Mouse (Mus musculus) testis, adult 2 months (tissue): ENCODE measurements at regions not wholly inside any gene's neighbourhood (a gene's known extent, or its start where the extent isn't known, plus 50 kb on each side); places are given as distances from the start of the nearest gene placed in this dataset.

Experiments
- H3K27ac ChIP-seq: fragments of 200-500 bp; 2 replicates; pipeline ENCODE4 v1.5.1; 2012; ENCODE audit warnings: low read depth, low read length; ENCODE audit not compliant: control insufficient read depth, insufficient read depth
- H3K27me3 ChIP-seq: fragments of 200-500 bp; 2 replicates; pipeline ENCODE4 v1.6.1; 2012; ENCODE audit warnings: mild to moderate bottlenecking, low read length, moderate library complexity; ENCODE audit not compliant: control insufficient read depth, insufficient read depth
- H3K36me3 ChIP-seq: fragments of 200-500 bp; 2 replicates; pipeline ENCODE4 v1.6.1; 2012; ENCODE audit warnings: mild to moderate bottlenecking, low read length; ENCODE audit not compliant: control insufficient read depth, insufficient read depth
- H3K4me1 ChIP-seq: fragments of 200-500 bp; 2 replicates; pipeline ENCODE4 v1.6.1; 2012; ENCODE audit warnings: low read length; ENCODE audit not compliant: control insufficient read depth, insufficient read depth
- H3K4me3 ChIP-seq: fragments of 200-500 bp; 2 replicates; pipeline ENCODE4 v1.5.1; 2012; ENCODE audit warnings: low read depth, mild to moderate bottlenecking, low read length, moderate library complexity, mixed read lengths; ENCODE audit not compliant: control insufficient read depth
- CTCF ChIP-seq: fragments of 200-500 bp; IDR thresholded peaks from 2 replicates; pipeline ENCODE4 v1.5.1; 2012; ENCODE audit warnings: low read depth, mild to moderate bottlenecking, inconsistent platforms, low read length, moderate library complexity; ENCODE audit not compliant: control insufficient read depth, insufficient read depth, insufficient replicate concordance
- POLR2A ChIP-seq: fragments of 200-500 bp; IDR thresholded peaks from 2 replicates; pipeline ENCODE4 v1.6.1; 2012; ENCODE audit warnings: low read depth, mild to moderate bottlenecking, inconsistent platforms, low read length, moderate library complexity; ENCODE audit not compliant: control insufficient read depth

- H3K27me3 ChIP-seq, result no peaks in the 10 kb centered on the region
- no peak for TF ChIP-seq POLR2A
- TF ChIP-seq CTCF, result no peak
- no peak overlapping the region for H3K4me3 ChIP-seq
These were observed 232.5 kb downstream of the Zfp36l1 start for GRCm38 (mm10) chr12:79880346-79880745.

GRCm38 (mm10) chr12:79879918-79880273 lies 232.9 kb downstream of the Zfp36l1 start:
- no peaks in the 10 kb centered on the region for H3K27me3 ChIP-seq
- TF ChIP-seq POLR2A (no peak), CTCF (no peak)
- no peak overlapping the region for H3K4me3 ChIP-seq
- H3K4me1 ChIP-seq, result no peaks in the 10 kb centered on the region; the same call in 1 of the 2 replicates
- H3K27ac ChIP-seq, result peak overlapping the region; percentile 62
- H3K36me3 ChIP-seq, result no peaks in the 10 kb centered on the region

More at GRCm38 (mm10) chr12:79880346-79880745, 232.5 kb downstream of the Zfp36l1 start:
- Histone ChIP-seq H3K36me3 (no peaks in the 10 kb centered on the region), H3K4me1 (no peaks in the 10 kb centered on the region; the same call in 1 of the 2 replicates), H3K27ac (no peak overlapping the region; the same call in 1 of the 2 replicates)

- Histone ChIP-seq H3K36me3 (no peaks in the 10 kb centered on the region), H3K4me3 (no peak overlapping the region), H3K4me1 (no peaks in the 10 kb centered on the region; the same call in 1 of the 2 replicates), H3K27ac (peak overlapping the region; percentile 62; the same call in 1 of the 2 replicates), H3K27me3 (no peaks in the 10 kb centered on the region)
- TF ChIP-seq CTCF, result no peak
- TF ChIP-seq POLR2A, result no peak
These were observed 233.5 kb downstream of the Zfp36l1 start for GRCm38 (mm10) chr12:79879093-79879917.

- H3K27me3 ChIP-seq, result no peaks in the 10 kb centered on the region
- no peak overlapping the region for H3K27ac ChIP-seq
- H3K36me3 ChIP-seq, result no peaks in the 10 kb centered on the region
- no peaks in the 10 kb centered on the region; the same call in 1 of the 2 replicates for H3K4me1 ChIP-seq
- no peak for TF ChIP-seq CTCF
- TF ChIP-seq POLR2A, result no peak
- no peak overlapping the region for H3K4me3 ChIP-seq
These were observed 234.1 kb downstream of the Zfp36l1 start for GRCm38 (mm10) chr12:79878766-79879092.

GRCm38 (mm10) chr12:79878163-79878562 lies 234.7 kb downstream of the Zfp36l1 start:
- Histone ChIP-seq H3K4me3 (no peak overlapping the region), H3K4me1 (no peaks in the 10 kb centered on the region; the same call in 1 of the 2 replicates), H3K36me3 (no peaks in the 10 kb centered on the region), H3K27ac (no peak overlapping the region), H3K27me3 (no peaks in the 10 kb centered on the region)
- TF ChIP-seq CTCF (no peak), POLR2A (no peak)

- H3K4me3 ChIP-seq, result no peak overlapping the region
These were observed 238.5 kb downstream of the Zfp36l1 start for GRCm38 (mm10) chr12:79874333-79874732.

GRCm38 (mm10) chr12:79865179-79865552 lies 247.6 kb downstream of the Zfp36l1 start:
- Histone ChIP-seq H3K4me1 (peaks cover 2% of the 10 kb centered on the region; the same call in 1 of the 2 replicates), H3K4me3 (peak overlapping the region; percentile 68), H3K27me3 (no peaks in the 10 kb centered on the region), H3K36me3 (no peaks in the 10 kb centered on the region), H3K27ac (no peak overlapping the region)
- no peak for TF ChIP-seq POLR2A
- TF ChIP-seq CTCF, result no peak

More at GRCm38 (mm10) chr12:79874333-79874732, 238.5 kb downstream of the Zfp36l1 start:
- Histone ChIP-seq H3K36me3 (no peaks in the 10 kb centered on the region), H3K27ac (no peak overlapping the region), H3K4me1 (no peaks in the 10 kb centered on the region), H3K27me3 (no peaks in the 10 kb centered on the region)
- TF ChIP-seq CTCF, result no peak
- no peak for TF ChIP-seq POLR2A
